Mouse (Mus musculus) midbrain, postnatal 0 days (tissue): ENCODE results near the gene Edem1. TPM values are rescaled to one million over a fixed set of nuclear protein-coding genes. Genes with fewer than 3 reads are reported as not detected.

Experiments used
- ATAC-seq: fragments of 200-750 bp; cut with Nextera tagmentation; 2 replicates; pipeline ENCODE4 v1.8.0; 2017; ENCODE audit warnings: moderate number of reproducible peaks, mild to moderate bottlenecking, moderate TSS enrichment, moderate library complexity; ENCODE audit not compliant: low FRiP score
- DNase-seq: peaks from one replicate; pipeline ENCODE4 v3.0.0-alpha.2; 2015; ENCODE audit warnings: low spot score
- H3K27ac ChIP-seq: fragments of 300-500 bp; sonication (generic); 2 replicates; pipeline ENCODE4 v1.5.1; 2014; ENCODE audit warnings: low read depth, mild to moderate bottlenecking, low read length, mixed read lengths
- H3K27me3 ChIP-seq: fragments of 300-500 bp; sonication (generic); 2 replicates; pipeline ENCODE4 v1.6.1; 2014; ENCODE audit warnings: low read length, control low read depth, mixed read lengths; ENCODE audit not compliant: insufficient read depth
- H3K36me3 ChIP-seq: fragments of 300-500 bp; sonication (generic); 2 replicates; pipeline ENCODE4 v1.6.1; 2014; ENCODE audit warnings: low read length, control low read depth, mixed read lengths; ENCODE audit not compliant: insufficient read depth
- H3K4me1 ChIP-seq: fragments of 300-500 bp; sonication (generic); 2 replicates; pipeline ENCODE4 v1.6.1; 2014; ENCODE audit warnings: mild to moderate bottlenecking, control low read depth, antibody characterized with exemption, low read length, mixed read lengths; ENCODE audit not compliant: insufficient read depth
- H3K4me2 ChIP-seq: fragments of 300-500 bp; sonication (generic); 2 replicates; pipeline ENCODE4 v1.6.1; 2014; ENCODE audit warnings: low read depth, mild to moderate bottlenecking, low read length, mixed read lengths; ENCODE audit not compliant: poor library complexity, severe bottlenecking
- H3K4me3 ChIP-seq: fragments of 300-500 bp; sonication (generic); 2 replicates; pipeline ENCODE4 v1.5.1; 2014; ENCODE audit warnings: low read depth, mild to moderate bottlenecking, low read length, moderate library complexity
- H3K9ac ChIP-seq: fragments of 300-500 bp; sonication (generic); replicated peaks from 2 replicates; pipeline ENCODE4 v1.6.1; 2014; ENCODE audit warnings: mild to moderate bottlenecking, low read length, moderate library complexity, mixed read lengths; ENCODE audit not compliant: poor library complexity, severe bottlenecking
- H3K9me3 ChIP-seq: fragments of 300-500 bp; sonication (generic); 2 replicates; pipeline ENCODE4 v1.6.1; 2016; ENCODE audit warnings: low read length, control low read depth
- CTCF ChIP-seq: IDR thresholded peaks from 2 replicates; pipeline ENCODE4 v1.5.1; 2016; ENCODE audit warnings: antibody characterized with exemption, mild to moderate bottlenecking
- WGBS: fragments of 180-500 bp; shearing (Covaris S2); extraction: QIAGEN DNeasy Blood & Tissue Kit; methylation state at CpG from one replicate; pipeline ENCODE4 v1.1.7; 2014; 5-methylcytosine and 5-hydroxymethylcytosine counted together
- polyA plus RNA-seq: library from polyadenylated mRNA; unstranded; fragments of >200 nt; fragmentation: Nextera tagmentation; extraction: Ambion mirVana; gene quantifications from 2 replicates; pipeline ENCODE4 v1.2.1, GENCODE M21; 2015
- total RNA-seq: library from RNA; depleted of rRNA; stranded (reverse); fragments of >200 nt; gene quantifications from 2 replicates; pipeline ENCODE4 v1.2.3, GENCODE M21; 2014; rRNA removed

The Edem1 gene
- total and polyA plus RNA-seq, 2 experiments from 2014 or later = 3.7 to 11.3 TPM

DNA sequence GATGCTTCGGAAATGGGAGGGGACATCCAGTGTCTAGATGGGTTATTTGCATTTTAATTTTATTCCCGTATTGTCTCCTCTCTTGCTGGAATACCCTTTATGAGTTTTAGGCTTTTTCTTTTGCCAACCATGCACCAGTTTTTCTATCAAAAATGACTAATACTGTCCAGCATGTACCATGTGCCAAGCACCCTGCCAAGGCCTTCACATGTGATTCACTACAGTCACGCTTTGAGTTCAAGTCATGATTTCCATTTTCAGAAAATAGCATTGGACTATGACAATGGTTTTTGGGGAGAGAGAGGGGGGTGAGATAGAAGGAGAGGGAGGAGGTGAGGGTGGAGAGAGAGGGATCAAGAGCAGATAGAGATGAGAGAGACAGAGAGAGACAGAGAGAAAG, 67.5 kb downstream of the Edem1 start:
- TF ChIP-seq CTCF = no peak
- Histone ChIP-seq H3K4me1 (no peaks in the 10 kb centered on the region), H3K4me2 (no peak overlapping the region), H3K9ac (no peak overlapping the region), H3K27me3 (no peaks in the 10 kb centered on the region), H3K27ac (no peak overlapping the region), H3K36me3 (no peaks in the 10 kb centered on the region), H3K9me3 (no peaks in the 10 kb centered on the region), H3K4me3 (no peak overlapping the region)
- DNase-seq = no peak
- no peak for ATAC-seq
- 88% methylated on average over 3 of the region's 3 CpGs for WGBS

DNA sequence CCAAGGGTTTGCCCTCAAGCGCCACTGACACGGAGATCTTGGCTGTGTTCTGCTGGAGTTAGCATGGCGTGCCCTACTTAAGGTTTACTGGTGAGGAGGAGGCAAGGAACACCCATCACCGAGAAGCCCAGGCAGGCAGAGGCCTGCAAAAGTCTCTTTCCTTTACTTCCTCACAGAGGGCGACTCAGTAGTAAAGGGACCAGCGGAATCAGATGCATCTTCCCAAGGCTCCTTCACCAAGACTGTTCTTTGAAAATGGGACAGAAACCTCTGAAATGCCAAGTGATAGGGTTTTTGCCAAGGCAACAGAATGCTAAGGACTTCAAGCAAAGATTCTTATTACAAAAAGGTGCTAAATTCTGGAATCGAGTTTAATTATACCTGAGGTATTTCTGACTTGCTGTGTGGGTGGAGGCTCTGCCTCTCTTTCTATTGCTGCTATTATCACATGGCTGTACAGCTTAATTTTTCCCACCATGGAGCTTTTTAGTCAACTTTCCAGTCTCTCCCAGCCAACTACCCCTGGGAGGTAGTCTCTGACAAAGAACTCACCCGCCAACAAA, 68.2 kb downstream of the Edem1 start:
- H3K9me3 ChIP-seq = no peaks in the 10 kb centered on the region
- no peaks in the 10 kb centered on the region for H3K4me1 ChIP-seq
- no peak overlapping the region for H3K9ac ChIP-seq
- H3K36me3 ChIP-seq = no peaks in the 10 kb centered on the region
- H3K27me3 ChIP-seq = no peaks in the 10 kb centered on the region
- ATAC-seq = no peak
- H3K4me3 ChIP-seq = no peak overlapping the region
- no peak overlapping the region for H3K4me2 ChIP-seq
- no peak overlapping the region for H3K27ac ChIP-seq
- no peak for TF ChIP-seq CTCF
- no peak for DNase-seq
- 86% methylated on average over 8 of the region's 8 CpGs for WGBS

DNA sequence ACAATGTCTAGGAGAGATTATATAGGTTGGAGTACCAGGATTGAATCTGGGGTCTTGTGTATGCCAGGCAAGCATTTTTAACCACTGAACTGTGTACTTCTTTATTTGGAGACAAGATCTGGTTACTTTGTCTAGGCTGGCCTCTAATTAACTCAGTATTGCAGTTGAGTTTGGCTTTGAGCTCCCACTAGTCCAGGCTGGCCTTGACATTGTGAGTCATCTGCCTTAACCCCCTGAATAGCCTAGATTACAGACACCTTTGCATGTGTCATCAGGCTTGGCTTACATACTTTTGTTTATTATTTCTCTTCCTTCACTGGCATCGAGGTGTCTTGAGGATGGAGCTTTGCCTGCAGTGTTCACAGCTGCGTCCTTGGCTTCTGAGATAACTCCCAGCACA, 70.8 kb downstream of the Edem1 start:
- H3K9ac ChIP-seq = no peak overlapping the region
- WGBS = 63% methylated on average over 2 of the region's 2 CpGs

DNA sequence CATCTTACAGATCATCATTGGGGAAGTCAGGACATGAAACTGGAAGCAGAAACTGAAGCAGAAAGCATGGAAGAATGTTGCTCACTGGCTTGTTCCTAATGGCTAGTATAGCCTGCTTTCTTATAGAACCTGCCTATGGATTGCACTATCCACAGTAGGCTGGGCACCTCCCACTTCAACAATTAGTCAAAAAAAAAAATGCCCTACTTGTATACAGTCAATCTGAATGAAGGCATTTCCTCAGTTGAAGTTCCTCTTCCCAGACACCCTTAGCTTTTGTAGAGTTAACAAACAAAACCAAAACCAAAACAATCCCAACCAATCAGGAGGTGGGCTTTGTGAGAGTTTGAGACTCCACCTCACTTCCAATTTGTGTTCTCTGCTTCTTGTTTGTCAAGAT, 73.7 kb downstream of the Edem1 start:
- no peak for TF ChIP-seq CTCF
- ATAC-seq = no peak
- no peak overlapping the region for H3K4me2 ChIP-seq

More for the DNA sequence above, 70.8 kb downstream of the Edem1 start:
- Histone ChIP-seq H3K36me3 (no peaks in the 10 kb centered on the region), H3K9me3 (no peaks in the 10 kb centered on the region), H3K4me2 (no peak overlapping the region), H3K27ac (no peak overlapping the region), H3K4me3 (no peak overlapping the region), H3K4me1 (no peaks in the 10 kb centered on the region), H3K27me3 (no peaks in the 10 kb centered on the region)
- DNase-seq = no peak
- no peak for ATAC-seq
- no peak for TF ChIP-seq CTCF

DNA sequence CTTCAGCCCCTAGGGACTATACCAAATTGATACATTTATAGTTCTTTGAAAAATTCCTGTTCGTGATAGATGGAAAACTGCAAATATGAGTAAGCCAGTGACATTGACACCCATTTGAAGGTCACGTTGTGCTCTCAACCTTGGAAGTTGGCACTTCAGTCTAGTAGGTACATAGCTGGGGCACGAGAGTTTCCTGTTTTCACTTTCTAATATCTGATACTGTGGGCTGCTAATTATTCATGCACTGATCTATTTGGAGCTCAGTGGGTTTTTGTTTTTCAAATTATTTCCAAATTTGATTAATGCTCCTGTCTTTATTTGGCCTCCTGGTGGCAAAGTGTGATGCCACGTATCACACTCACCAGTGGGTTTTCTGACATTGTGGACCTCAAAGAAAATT, 74.8 kb downstream of the Edem1 start:
- no peak overlapping the region for H3K4me3 ChIP-seq
- TF ChIP-seq CTCF = no peak
- H3K27me3 ChIP-seq = no peaks in the 10 kb centered on the region
- no peak overlapping the region for H3K9ac ChIP-seq
- 85% methylated on average over 4 of the region's 4 CpGs for WGBS
- DNase-seq (no peak), ATAC-seq (no peak)
- no peaks in the 10 kb centered on the region for H3K36me3 ChIP-seq
- H3K4me1 ChIP-seq = no peaks in the 10 kb centered on the region
- no peak overlapping the region for H3K4me2 ChIP-seq
- H3K9me3 ChIP-seq = no peaks in the 10 kb centered on the region
- no peak overlapping the region for H3K27ac ChIP-seq

More for the DNA sequence above, 73.7 kb downstream of the Edem1 start:
- H3K27me3 ChIP-seq = no peaks in the 10 kb centered on the region
- no peaks in the 10 kb centered on the region for H3K4me1 ChIP-seq
- H3K36me3 ChIP-seq = no peaks in the 10 kb centered on the region
- H3K27ac ChIP-seq = no peak overlapping the region
- no peak overlapping the region for H3K4me3 ChIP-seq
- DNase-seq = no peak
- H3K9me3 ChIP-seq = no peaks in the 10 kb centered on the region
- no peak overlapping the region for H3K9ac ChIP-seq

DNA sequence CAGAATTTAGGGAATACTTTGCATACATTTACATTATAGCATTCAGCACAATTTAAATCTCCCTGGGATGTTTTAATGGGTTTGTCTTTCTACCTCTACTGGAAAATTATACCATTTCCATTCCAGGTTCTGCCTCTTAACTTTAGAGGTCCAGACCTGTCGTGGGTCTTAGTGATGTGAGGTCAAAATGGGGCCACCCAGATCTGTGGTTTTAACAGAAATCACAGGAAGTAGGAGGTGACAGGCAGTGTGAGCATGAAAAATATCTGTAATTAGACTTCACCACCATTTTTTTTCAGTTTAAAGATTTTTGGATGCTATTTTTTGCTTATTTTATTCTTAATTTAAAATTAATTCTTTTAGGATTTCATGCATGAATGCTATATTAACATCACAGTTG, 78.1 kb downstream of the Edem1 start:
- no peak for DNase-seq
- Histone ChIP-seq H3K9ac (no peak overlapping the region), H3K9me3 (no peaks in the 10 kb centered on the region), H3K4me1 (no peaks in the 10 kb centered on the region), H3K36me3 (no peaks in the 10 kb centered on the region), H3K4me2 (no peak overlapping the region), H3K4me3 (no peak overlapping the region), H3K27me3 (no peaks in the 10 kb centered on the region), H3K27ac (no peak overlapping the region)
- WGBS = 59% methylated on average over 1 of the region's 1 CpGs
- no peak for ATAC-seq
- no peak for TF ChIP-seq CTCF

Other genes starting within 250 kb of the Edem1 start
- gene Bhlhe40, start 168.0 kb upstream of the Edem1 start, total RNA-seq = 8.8 and 10.8 TPM in 2 replicates
- gene Bhlhe40, start 168.0 kb upstream of the Edem1 start, polyA plus RNA-seq = 5.9 and 7.9 TPM in 2 replicates
- 73.1 and 73.9 TPM in 2 replicates for gene Arl8b, start 45.5 kb upstream of the Edem1 start, total RNA-seq
- 89.6 and 105 TPM in 2 replicates for gene Arl8b, start 45.5 kb upstream of the Edem1 start, polyA plus RNA-seq